Mouse (Mus musculus): ENCODE data around the gene Slc9a1. TPM values are rescaled to one million over a fixed set of nuclear protein-coding genes. Genes with fewer than 3 reads are reported as not detected.
A peak's percentile ranks its signal among the peaks of the same experiment; 100 is the strongest.

The Slc9a1 gene
- polyA plus RNA-seq, 1 experiment from 2014 or later = 6.5 TPM

- no peaks in the 10 kb centered on the region for H3K36me3 ChIP-seq (ENCODE audit: control insufficient read depth, insufficient read depth, low read length)
- no peaks in the 10 kb centered on the region for H3K9me3 ChIP-seq (ENCODE audit: control insufficient read depth, low read length)
- peaks cover 53 to 73% of the 10 kb centered on the region in 2 experiments for H3K4me1 ChIP-seq (ENCODE audit: control insufficient read depth in 2 of 2, insufficient read depth in 2 of 2, low read length in 2 of 2)
- peak overlapping the region; percentile 38 for H3K9ac ChIP-seq (ENCODE audit: low read length)
- 43% methylated on average over 10 of the region's 10 CpGs for WGBS
- ATAC-seq (ENCODE audit: insufficient number of reproducible peaks, insufficient read depth, low FRiP score, low read depth) = no peak
- H3K27ac ChIP-seq (replicated peaks in 1 of 2; ENCODE audit: control insufficient read depth in 1 of 2, insufficient read depth in 1 of 2, low read depth in 2 of 2, low read length in 2 of 2) = no peak overlapping the region; a peak in 1 of 4 replicates
- H3K27me3 ChIP-seq (ENCODE audit: control insufficient read depth, insufficient read depth, low read length) = no peaks in the 10 kb centered on the region
- H3K4me3 ChIP-seq (ENCODE audit: control insufficient read depth in 1 of 2, insufficient read depth in 1 of 2, low read depth in 1 of 2, low read length in 2 of 2) = no peak overlapping the region
- H3K4me2 ChIP-seq (ENCODE audit: low read length) = no peak overlapping the region
These were observed 6.5 kb downstream of the Slc9a1 start for GRCm38 (mm10) chr4:133375812-133376577.

GRCm38 (mm10) chr4:133378236-133379045 is 8.9 kb downstream of the Slc9a1 start:
- peak; percentile 70 for ATAC-seq (ENCODE audit: insufficient number of reproducible peaks, insufficient read depth, low FRiP score, low read depth)
- Histone ChIP-seq H3K4me1 (ENCODE audit: control insufficient read depth in 2 of 2, insufficient read depth in 2 of 2, low read length in 2 of 2) (peaks cover 33 to 55% of the 10 kb centered on the region in 2 experiments), H3K36me3 (ENCODE audit: control insufficient read depth, insufficient read depth, low read length) (no peaks in the 10 kb centered on the region), H3K27me3 (ENCODE audit: control insufficient read depth, insufficient read depth, low read length) (no peaks in the 10 kb centered on the region), H3K4me3 (ENCODE audit: control insufficient read depth in 1 of 2, insufficient read depth in 1 of 2, low read depth in 1 of 2, low read length in 2 of 2) (no peak overlapping the region), H3K4me2 (ENCODE audit: low read length) (peak overlapping the region; percentile 36), H3K9me3 (ENCODE audit: control insufficient read depth, low read length) (no peaks in the 10 kb centered on the region), H3K27ac (replicated peaks in 1 of 2; ENCODE audit: control insufficient read depth in 1 of 2, insufficient read depth in 1 of 2, low read depth in 2 of 2, low read length in 2 of 2) (peak overlapping the region; percentile 48 to 56), H3K9ac (ENCODE audit: low read length) (peak overlapping the region; percentile 47; the same call in 1 of the 2 replicates)
- WGBS = 4% methylated on average over 13 of the region's 13 CpGs

GRCm38 (mm10) chr4:133379046-133379347 is 9.5 kb downstream of the Slc9a1 start:
- no peak for ATAC-seq (ENCODE audit: insufficient number of reproducible peaks, insufficient read depth, low FRiP score, low read depth)
- no peak overlapping the region for H3K4me2 ChIP-seq (ENCODE audit: low read length)
- peaks cover 32 to 51% of the 10 kb centered on the region in 2 experiments for H3K4me1 ChIP-seq (ENCODE audit: control insufficient read depth in 2 of 2, insufficient read depth in 2 of 2, low read length in 2 of 2)
- no peaks in the 10 kb centered on the region for H3K36me3 ChIP-seq (ENCODE audit: control insufficient read depth, insufficient read depth, low read length)
- H3K9me3 ChIP-seq (ENCODE audit: control insufficient read depth, low read length) = no peaks in the 10 kb centered on the region
- H3K27ac ChIP-seq (replicated peaks in 1 of 2; ENCODE audit: control insufficient read depth in 1 of 2, insufficient read depth in 1 of 2, low read depth in 2 of 2, low read length in 2 of 2) = peak overlapping the region; percentile 48 to 56
- H3K9ac ChIP-seq (ENCODE audit: low read length) = peak overlapping the region; percentile 7; the same call in 1 of the 2 replicates
- no peak overlapping the region for H3K4me3 ChIP-seq (ENCODE audit: control insufficient read depth in 1 of 2, insufficient read depth in 1 of 2, low read depth in 1 of 2, low read length in 2 of 2)
- no peaks in the 10 kb centered on the region for H3K27me3 ChIP-seq (ENCODE audit: control insufficient read depth, insufficient read depth, low read length)
- 32% methylated on average over 5 of the region's 5 CpGs for whole genome bisulfite sequencing

- 55% methylated on average over 3 of the region's 3 CpGs for WGBS
- no peaks in the 10 kb centered on the region for H3K9me3 ChIP-seq (ENCODE audit: control insufficient read depth, low read length)
- no peak for ATAC-seq (ENCODE audit: insufficient number of reproducible peaks, insufficient read depth, low FRiP score, low read depth)
These were observed 10.4 kb downstream of the Slc9a1 start for GRCm38 (mm10) chr4:133379861-133380260.

GRCm38 (mm10) chr4:133380532-133380931 is 11.0 kb downstream of the Slc9a1 start:
- WGBS = 83% methylated on average over 6 of the region's 6 CpGs
- no peak overlapping the region for H3K4me3 ChIP-seq (ENCODE audit: control insufficient read depth in 1 of 2, insufficient read depth in 1 of 2, low read depth in 1 of 2, low read length in 2 of 2)
- ATAC-seq (ENCODE audit: insufficient number of reproducible peaks, insufficient read depth, low FRiP score, low read depth) = no peak
- no peaks in the 10 kb centered on the region; the same call in 1 of the 2 replicates for H3K36me3 ChIP-seq (ENCODE audit: control insufficient read depth, insufficient read depth, low read length)
- no peaks in the 10 kb centered on the region for H3K9me3 ChIP-seq (ENCODE audit: control insufficient read depth, low read length)
- H3K27ac ChIP-seq (replicated peaks in 1 of 2; ENCODE audit: control insufficient read depth in 1 of 2, insufficient read depth in 1 of 2, low read depth in 2 of 2, low read length in 2 of 2) = no peak overlapping the region
- H3K4me2 ChIP-seq (ENCODE audit: low read length) = no peak overlapping the region
- H3K9ac ChIP-seq (ENCODE audit: low read length) = no peak overlapping the region
- no peaks in the 10 kb centered on the region for H3K27me3 ChIP-seq (ENCODE audit: control insufficient read depth, insufficient read depth, low read length)
- peaks cover 32 to 49% of the 10 kb centered on the region in 2 experiments for H3K4me1 ChIP-seq (ENCODE audit: control insufficient read depth in 2 of 2, insufficient read depth in 2 of 2, low read length in 2 of 2)

More at GRCm38 (mm10) chr4:133379861-133380260, 10.4 kb downstream of the Slc9a1 start:
- Histone ChIP-seq H3K4me2 (ENCODE audit: low read length) (no peak overlapping the region), H3K36me3 (ENCODE audit: control insufficient read depth, insufficient read depth, low read length) (no peaks in the 10 kb centered on the region; the same call in 1 of the 2 replicates), H3K4me3 (ENCODE audit: control insufficient read depth in 1 of 2, insufficient read depth in 1 of 2, low read depth in 1 of 2, low read length in 2 of 2) (no peak overlapping the region), H3K9ac (ENCODE audit: low read length) (no peak overlapping the region), H3K27ac (replicated peaks in 1 of 2; ENCODE audit: control insufficient read depth in 1 of 2, insufficient read depth in 1 of 2, low read depth in 2 of 2, low read length in 2 of 2) (no peak overlapping the region), H3K4me1 (ENCODE audit: control insufficient read depth in 2 of 2, insufficient read depth in 2 of 2, low read length in 2 of 2) (peaks cover 32 to 51% of the 10 kb centered on the region in 2 experiments), H3K27me3 (ENCODE audit: control insufficient read depth, insufficient read depth, low read length) (no peaks in the 10 kb centered on the region)

- H3K4me3 ChIP-seq (ENCODE audit: control insufficient read depth in 1 of 2, insufficient read depth in 1 of 2, low read depth in 1 of 2, low read length in 2 of 2) = no peak overlapping the region
- H3K27me3 ChIP-seq (ENCODE audit: control insufficient read depth, insufficient read depth, low read length) = no peaks in the 10 kb centered on the region
- H3K4me1 ChIP-seq (ENCODE audit: control insufficient read depth in 2 of 2, insufficient read depth in 2 of 2, low read length in 2 of 2) = peaks cover 28 to 43% of the 10 kb centered on the region in 2 experiments
- no peak overlapping the region for H3K4me2 ChIP-seq (ENCODE audit: low read length)
- 58% methylated on average over 8 of the region's 8 CpGs for WGBS
- no peaks in the 10 kb centered on the region; the same call in 1 of the 2 replicates for H3K36me3 ChIP-seq (ENCODE audit: control insufficient read depth, insufficient read depth, low read length)
- H3K27ac ChIP-seq (replicated peaks in 1 of 2; ENCODE audit: control insufficient read depth in 1 of 2, insufficient read depth in 1 of 2, low read depth in 2 of 2, low read length in 2 of 2) = peak overlapping the region in 1 of 2 experiments; percentile 5; a peak in 1 of 4 replicates
- no peaks in the 10 kb centered on the region for H3K9me3 ChIP-seq (ENCODE audit: control insufficient read depth, low read length)
- ATAC-seq (ENCODE audit: insufficient number of reproducible peaks, insufficient read depth, low FRiP score, low read depth) = no peak
- no peak overlapping the region for H3K9ac ChIP-seq (ENCODE audit: low read length)
These were observed 11.6 kb downstream of the Slc9a1 start for GRCm38 (mm10) chr4:133381141-133381540.

GRCm38 (mm10) chr4:133386061-133386797 is 16.7 kb downstream of the Slc9a1 start:
- Histone ChIP-seq H3K27ac (replicated peaks in 1 of 2; ENCODE audit: control insufficient read depth in 1 of 2, insufficient read depth in 1 of 2, low read depth in 2 of 2, low read length in 2 of 2) (no peak overlapping the region), H3K9ac (ENCODE audit: low read length) (no peak overlapping the region), H3K4me1 (ENCODE audit: control insufficient read depth in 2 of 2, insufficient read depth in 2 of 2, low read length in 2 of 2) (peaks cover 25 to 29% of the 10 kb centered on the region in 2 experiments), H3K9me3 (ENCODE audit: control insufficient read depth, low read length) (no peaks in the 10 kb centered on the region), H3K4me2 (ENCODE audit: low read length) (no peak overlapping the region), H3K36me3 (ENCODE audit: control insufficient read depth, insufficient read depth, low read length) (no peaks in the 10 kb centered on the region; the same call in 1 of the 2 replicates), H3K4me3 (ENCODE audit: control insufficient read depth in 1 of 2, insufficient read depth in 1 of 2, low read depth in 1 of 2, low read length in 2 of 2) (no peak overlapping the region), H3K27me3 (ENCODE audit: control insufficient read depth, insufficient read depth, low read length) (no peaks in the 10 kb centered on the region)
- no peak for ATAC-seq (ENCODE audit: insufficient number of reproducible peaks, insufficient read depth, low FRiP score, low read depth)
- WGBS = 67% methylated on average over 7 of the region's 7 CpGs
